Mouse (Mus musculus) bone marrow macrophage, adult 2 months (primary cell): ENCODE results near the gene Kiz. TPM values are rescaled to one million over a fixed set of nuclear protein-coding genes. Genes with fewer than 3 reads are reported as not detected.
A peak's percentile ranks its signal among the peaks of the same experiment; 100 is the strongest.

Source experiments
- H3K27ac ChIP-seq: 2 replicates; pipeline ENCODE4 v1.5.1; 2012; ENCODE audit warnings: low read depth, low read length; ENCODE audit not compliant: insufficient read depth
- H3K4me1 ChIP-seq: 2 replicates; pipeline ENCODE4 v1.6.1; 2012; ENCODE audit warnings: low read length; ENCODE audit not compliant: control insufficient read depth, insufficient read depth
- H3K4me3 ChIP-seq: 2 replicates; pipeline ENCODE4 v1.5.1; 2012; ENCODE audit warnings: mild to moderate bottlenecking, low read length, moderate library complexity; ENCODE audit not compliant: insufficient read depth
- CTCF ChIP-seq: IDR thresholded peaks from 2 replicates; pipeline ENCODE4 v1.5.1; 2012; ENCODE audit warnings: low read depth, mild to moderate bottlenecking, low read length, moderate library complexity
- POLR2A ChIP-seq: IDR thresholded peaks from 2 replicates; pipeline ENCODE4 v1.6.1; 2012; ENCODE audit warnings: mild to moderate bottlenecking, low read depth, low read length, borderline replicate concordance
- polyA plus RNA-seq: library from polyadenylated mRNA; stranded (reverse); fragments of >200 nt; gene quantifications from 2 replicates; pipeline ENCODE4 v1.2.4, GENCODE M21; 2012; ENCODE audit not compliant: missing spikeins, insufficient read depth, insufficient read length

Gene Kiz
- polyA plus RNA-seq, 1 experiment: 30.2 TPM

DNA sequence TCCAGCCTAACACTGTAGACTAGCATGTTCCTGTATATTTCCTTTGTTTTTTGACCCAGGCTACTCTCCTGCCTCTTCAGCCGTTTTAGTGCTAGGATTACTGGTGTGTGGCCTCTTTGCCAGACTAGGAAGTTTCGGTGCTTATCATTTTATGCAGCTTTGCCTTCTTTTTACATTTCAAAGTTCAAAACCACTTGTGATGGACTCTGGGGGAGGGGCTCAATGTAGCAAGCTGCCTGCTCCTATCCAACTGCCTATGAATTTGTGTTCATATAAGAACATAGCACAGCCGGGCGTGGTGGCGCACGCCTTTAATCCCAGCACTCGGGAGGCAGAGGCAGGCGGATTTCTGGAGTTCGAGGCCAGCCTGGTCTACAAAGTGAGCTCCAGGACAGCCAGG lies 155.3 kb downstream of the Kiz start:
- H3K27ac ChIP-seq: no peak overlapping the region
- H3K4me1 ChIP-seq: peaks cover 23% of the 10 kb centered on the region
- H3K4me3 ChIP-seq: no peak overlapping the region
- no peak for TF ChIP-seq POLR2A
- TF ChIP-seq CTCF: no peak

DNA sequence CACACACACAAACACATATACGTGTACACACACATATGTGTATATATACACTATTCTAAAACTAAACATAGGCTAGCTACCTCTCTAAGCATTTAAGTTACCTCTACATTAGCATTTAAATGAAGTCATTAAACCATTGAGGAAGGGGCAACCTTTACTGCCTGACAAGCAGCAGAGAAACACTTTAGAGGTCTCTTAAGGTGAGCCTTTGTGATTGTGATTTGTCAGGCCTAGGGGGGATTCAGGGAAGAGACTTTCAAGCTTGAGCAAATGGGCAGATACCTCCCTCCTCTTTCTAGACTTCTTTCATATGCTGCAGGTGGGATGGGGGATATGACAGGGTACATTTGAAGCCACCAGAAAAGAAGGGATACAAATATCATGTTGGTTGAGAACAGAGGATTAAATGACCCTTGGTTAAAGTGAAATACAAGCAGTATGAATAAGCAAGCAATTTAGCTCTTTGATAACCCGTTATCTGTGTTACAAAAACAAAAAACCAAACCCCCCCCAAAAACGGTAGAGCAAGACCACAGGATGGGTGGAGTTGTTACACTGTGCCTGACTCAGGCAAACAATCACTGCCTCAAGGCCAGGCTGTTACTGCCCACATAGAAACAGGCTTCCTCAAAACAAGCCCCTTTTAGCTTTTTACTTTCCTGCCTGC lies 155.9 kb downstream of the Kiz start:
- TF ChIP-seq CTCF: no peak
- no peak for TF ChIP-seq POLR2A
- H3K27ac ChIP-seq: peak overlapping the region; percentile 100
- H3K4me1 ChIP-seq: peaks cover 25% of the 10 kb centered on the region
- peak overlapping the region; percentile 99 for H3K4me3 ChIP-seq

DNA sequence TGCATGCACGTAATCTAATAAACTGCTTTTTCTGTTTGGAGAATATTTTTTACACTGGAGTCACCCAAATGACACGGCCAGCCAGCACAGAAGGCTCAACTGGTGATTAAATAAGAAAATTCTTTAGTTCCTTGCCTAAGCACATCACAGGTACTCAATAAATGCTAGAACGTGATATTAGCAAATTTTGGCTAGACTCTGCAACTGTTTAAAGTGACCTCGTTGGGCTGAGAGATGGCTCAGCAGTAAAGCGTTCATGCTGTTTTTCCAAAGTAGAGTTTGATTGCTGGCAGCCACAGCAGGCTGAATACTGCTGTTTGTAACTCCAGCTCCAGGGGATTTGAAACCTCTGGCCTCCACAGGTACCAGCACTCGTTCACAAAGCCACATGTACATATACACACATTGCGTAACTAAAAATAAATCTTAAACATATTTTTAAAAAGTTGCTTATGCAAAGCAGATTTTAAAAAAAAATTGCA lies 156.5 kb downstream of the Kiz start:
- Histone ChIP-seq H3K4me3 (peak overlapping the region; percentile 99), H3K27ac (peak overlapping the region; percentile 100), H3K4me1 (peaks cover 25% of the 10 kb centered on the region)
- TF ChIP-seq CTCF (no peak), POLR2A (no peak)

DNA sequence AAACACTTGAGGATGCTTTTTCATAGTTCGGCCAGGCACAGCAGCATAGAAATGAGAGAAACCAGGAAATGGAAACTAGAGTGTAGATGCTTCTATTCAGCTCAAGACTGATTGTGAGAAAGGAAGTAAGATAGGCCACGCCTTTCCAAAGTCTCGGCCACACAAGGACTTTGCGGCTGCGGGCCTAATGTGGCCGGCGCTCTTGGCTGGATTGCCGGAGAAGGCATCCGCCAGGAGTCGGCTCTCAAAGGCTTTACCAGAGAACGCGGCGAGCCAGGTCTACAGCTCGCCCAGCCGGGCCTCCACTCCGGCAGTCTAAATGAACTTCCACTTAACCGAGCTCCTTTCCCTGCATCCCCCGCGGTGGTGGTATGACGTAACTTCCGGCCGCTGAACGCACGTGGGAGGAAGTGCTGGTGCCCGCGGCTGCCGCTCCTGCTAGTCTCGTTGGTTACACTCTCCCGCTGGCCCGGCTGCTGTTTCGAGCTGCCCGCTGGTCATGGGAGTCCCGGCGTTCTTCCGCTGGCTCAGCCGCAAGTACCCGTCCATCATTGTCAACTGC lies 157.0 kb downstream of the Kiz start, which contains the start of gene Xrn2:
Gene Xrn2 (plus strand): TSS at position 374 of the 562 bp plus-strand sequence.
- Histone ChIP-seq H3K4me1 (peaks cover 25% of the 10 kb centered on the region), H3K4me3 (peak within 1 kb of the TSS; percentile 99), H3K27ac (peak within 1 kb of the TSS; percentile 100)
- TF ChIP-seq POLR2A: 0 out of 2 replicates have a peak, but pooled peaks have one; percentile 36
- TF ChIP-seq CTCF: no peak

DNA sequence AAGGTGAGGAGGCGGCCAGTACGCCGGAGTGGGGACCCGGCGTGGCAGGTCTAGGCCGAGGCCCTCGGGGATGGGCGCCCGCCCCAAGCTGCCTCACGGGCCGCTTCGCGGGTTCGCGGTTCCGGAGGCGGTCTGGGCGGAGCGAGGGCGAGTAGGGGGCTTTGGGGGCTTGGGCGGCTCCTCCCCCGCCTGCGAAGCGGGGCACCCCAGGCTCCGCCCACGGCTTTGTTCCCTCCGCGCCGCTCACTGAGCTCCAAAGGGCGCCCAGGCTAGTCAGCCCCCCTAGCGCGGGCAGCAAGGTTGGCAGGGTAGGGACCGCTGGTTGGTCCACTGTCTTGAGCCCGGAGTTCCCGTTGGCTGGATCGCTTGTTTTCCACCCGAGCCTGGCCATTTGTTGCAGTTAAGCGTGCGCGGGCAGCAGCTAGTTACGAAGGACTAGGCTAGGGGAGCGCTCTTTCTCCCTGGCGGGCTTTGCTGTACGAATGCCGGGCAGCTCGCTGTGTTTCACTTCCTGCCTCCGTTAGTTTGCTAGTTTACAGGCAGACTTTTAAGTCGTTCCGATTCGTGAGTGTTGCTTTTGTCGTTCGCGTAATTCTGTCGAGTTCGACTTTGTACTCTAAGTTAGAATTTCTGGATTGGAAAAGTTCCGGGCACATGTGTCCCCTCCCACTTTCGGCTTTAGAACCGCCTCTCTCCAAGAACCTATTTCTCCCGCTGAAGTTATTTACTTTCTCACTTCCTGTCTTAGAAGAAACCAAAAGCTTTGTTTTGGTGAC lies 157.7 kb downstream of the Kiz start:
- Histone ChIP-seq H3K4me3 (peak overlapping the region; percentile 99), H3K4me1 (peaks cover 25% of the 10 kb centered on the region), H3K27ac (peak overlapping the region; percentile 100)
- no peak for TF ChIP-seq CTCF

DNA sequence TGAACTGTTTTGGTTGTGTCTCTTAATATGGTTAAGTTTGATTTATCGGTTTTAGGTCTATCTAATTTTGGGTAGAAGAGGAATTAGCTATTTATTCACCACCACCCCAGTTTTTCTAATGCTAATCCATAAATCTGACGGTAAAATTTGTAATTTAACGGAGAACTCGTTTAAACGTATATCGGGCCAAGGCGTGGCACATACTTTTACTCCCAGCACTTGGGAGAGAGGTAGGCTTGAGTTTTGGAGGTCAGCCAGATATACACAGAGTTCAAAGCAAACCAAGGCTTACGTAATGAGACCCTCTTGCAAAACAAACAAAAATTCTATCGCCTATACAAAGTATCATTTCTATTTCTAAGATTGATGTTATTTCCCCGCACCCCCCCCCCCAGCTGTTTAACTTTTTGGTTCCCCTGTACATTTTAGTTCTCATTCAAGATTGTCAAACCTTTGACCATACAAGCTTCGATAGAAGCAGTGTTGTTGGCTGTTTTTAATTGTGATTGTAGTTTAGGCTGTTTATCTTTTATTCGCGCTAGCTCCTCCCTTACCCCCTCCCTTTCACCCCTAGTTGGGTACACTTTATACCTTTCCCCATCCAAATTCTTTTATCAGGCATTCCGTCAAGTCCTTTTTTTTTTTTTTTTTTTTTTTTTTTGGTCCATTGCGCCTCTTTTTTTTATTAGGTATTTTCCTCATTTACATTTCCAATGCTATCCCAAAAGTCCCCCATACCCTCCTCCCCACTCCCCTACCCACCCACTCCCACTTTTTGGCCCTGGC lies 158.6 kb downstream of the Kiz start:
- peak overlapping the region; percentile 99 for H3K4me3 ChIP-seq
- peak overlapping the region; percentile 100 for H3K27ac ChIP-seq
- TF ChIP-seq CTCF: no peak
- TF ChIP-seq POLR2A: no peak
- H3K4me1 ChIP-seq: peaks cover 25% of the 10 kb centered on the region

Other genes with a start within 250 kb of the Kiz start
- 73.7 and 78.8 TPM in 2 replicates for gene Xrn2, start 157.1 kb downstream of the Kiz start, polyA plus RNA-seq
- gene Nkx2-4, start 229.6 kb downstream of the Kiz start, polyA plus RNA-seq: not detected in 2 replicates